Mouse (Mus musculus) C2C12 (cell line): ENCODE data around the gene Gm10720. TPM values are rescaled to one million over a fixed set of nuclear protein-coding genes. Genes with fewer than 3 reads are reported as not detected.
"Not testable (repeated sequence)": the region's sequence is repeated elsewhere in the genome, so short reads cannot be mapped to it uniquely, and the experiment has no call there.

Source experiments
- H3K27me3 ChIP-seq: one replicate; pipeline ENCODE4 v1.6.1; 2011; ENCODE audit not compliant: control insufficient read depth, insufficient read depth, insufficient read length
- H3K36me3 ChIP-seq: one replicate; pipeline ENCODE4 v1.6.1; 2011; ENCODE audit not compliant: control insufficient read depth, insufficient read depth
- H3K4me3 ChIP-seq: one replicate; pipeline ENCODE4 v1.5.1; 2011; ENCODE audit warnings: mild to moderate bottlenecking, control low read depth; ENCODE audit not compliant: poor library complexity, insufficient read depth, severe bottlenecking
- H3K79me2 ChIP-seq: one replicate; pipeline ENCODE4 v1.6.1; 2011; ENCODE audit not compliant: control insufficient read depth, insufficient read depth
- H3K79me3 ChIP-seq: one replicate; pipeline ENCODE4 v1.6.1; 2011; ENCODE audit warnings: low read depth, control low read depth
- H3ac ChIP-seq: one replicate; pipeline ENCODE3; 2011; ENCODE audit warnings: low read depth; ENCODE audit not compliant: control insufficient read depth, insufficient read length
- microRNA-seq: library from miRNA; unstranded; fragments of <30 nt; microRNA quantifications from one replicate; pipeline ENCODE4, GENCODE M21; 2019; ENCODE audit warnings: borderline microRNAs expressed
- polyA plus RNA-seq: library from polyadenylated mRNA; unstranded; fragments of >200 nt; fragmentation: generic; extraction: Trizol; gene quantifications from one replicate; pipeline ENCODE4 v1.2.1, GENCODE M21; 2012; ENCODE audit warnings: missing spikeins

The Gm10720 gene
- polyA plus RNA-seq, 1 experiment = not detected

- H3ac ChIP-seq, H3K4me3 ChIP-seq, H3K79me2 ChIP-seq, H3K36me3 ChIP-seq, H3K27me3 ChIP-seq, H3K79me3 ChIP-seq: not testable (repeated sequence)
Measured at GRCm38 (mm10) chr9:3027200-3027599, 11.7 kb downstream of the Gm10720 start.

- H3K4me3 ChIP-seq, H3ac ChIP-seq, H3K36me3 ChIP-seq, H3K79me2 ChIP-seq, H3K27me3 ChIP-seq, H3K79me3 ChIP-seq: not testable (repeated sequence)
Measured at GRCm38 (mm10) chr9:3029276-3030000, 14.0 kb downstream of the Gm10720 start.

- H3K4me3 ChIP-seq, H3ac ChIP-seq, H3K36me3 ChIP-seq, H3K79me3 ChIP-seq, H3K27me3 ChIP-seq, H3K79me2 ChIP-seq: not testable (repeated sequence)
Measured at GRCm38 (mm10) chr9:3030677-3031318, 15.3 kb downstream of the Gm10720 start.

- not testable (repeated sequence) for H3K4me3 ChIP-seq, H3K79me2 ChIP-seq, H3K79me3 ChIP-seq, H3K27me3 ChIP-seq, H3ac ChIP-seq, H3K36me3 ChIP-seq
Measured at GRCm38 (mm10) chr9:3034299-3034698, 18.8 kb downstream of the Gm10720 start, which contains the start of gene Gm17535. Gene Gm17535 (plus strand): TSS chr9:3034599.

GRCm38 (mm10) chr9:3036577-3036976, 21.1 kb downstream of the Gm10720 start, which contains the start of gene Gm10715:
Gene Gm10715 (plus strand): TSS chr9:3036877.
- not testable (repeated sequence) for H3ac ChIP-seq, H3K4me3 ChIP-seq, H3K36me3 ChIP-seq, H3K27me3 ChIP-seq, H3K79me2 ChIP-seq, H3K79me3 ChIP-seq

GRCm38 (mm10) chr9:3038161-3038560, 22.7 kb downstream of the Gm10720 start:
- H3ac ChIP-seq, H3K4me3 ChIP-seq, H3K27me3 ChIP-seq, H3K79me3 ChIP-seq, H3K36me3 ChIP-seq, H3K79me2 ChIP-seq: not testable (repeated sequence)

Small RNA genes lying within 50 kb of the gene (microRNA-seq; reads per million reads assigned to microRNA genes)
- gene Mir101c = not detected

Other genes starting within 250 kb of the Gm10720 start
- gene Gm10722, start 14.7 kb upstream of the Gm10720 start, polyA plus RNA-seq = not detected
- not detected for gene Gm11168, start 12.3 kb upstream of the Gm10720 start, polyA plus RNA-seq
- gene Gm10721, start 2.5 kb upstream of the Gm10720 start, polyA plus RNA-seq = not detected
- not detected for gene Gm10719, start 1.8 kb downstream of the Gm10720 start, polyA plus RNA-seq
- gene Gm10718, start 7.9 kb downstream of the Gm10720 start, polyA plus RNA-seq = not detected
- gene Gm10717, start 9.8 kb downstream of the Gm10720 start, polyA plus RNA-seq = not detected
- not detected for gene Gm17535, start 18.9 kb downstream of the Gm10720 start, polyA plus RNA-seq
- gene Gm10715, start 21.2 kb downstream of the Gm10720 start, polyA plus RNA-seq = not detected